Mouse (Mus musculus) embryo, embryonic 11 days (tissue): ENCODE measurements around the gene Nell2.

ENCODE experiments used
- DNase-seq: peaks from one replicate; pipeline ENCODE4 v3.0.0-alpha.2; 2015

Nell2 gene

GRCm38 (mm10) chr15:95334323-95335296 lies 193.7 kb downstream of the Nell2 start:
- DNase-seq = peak; percentile 14

- no peak for DNase-seq
Observed at GRCm38 (mm10) chr15:95333229-95333628, 195.1 kb downstream of the Nell2 start.

GRCm38 (mm10) chr15:95330926-95331325 lies 197.4 kb downstream of the Nell2 start:
- no peak for DNase-seq

GRCm38 (mm10) chr15:95322744-95323143 lies 205.6 kb downstream of the Nell2 start:
- no peak for DNase-seq

- DNase-seq = peak; percentile 3
Observed at GRCm38 (mm10) chr15:95316626-95317025, 211.7 kb downstream of the Nell2 start.

GRCm38 (mm10) chr15:95314808-95315145 lies 213.6 kb downstream of the Nell2 start:
- DNase-seq = no peak

GRCm38 (mm10) chr15:95314121-95314807 lies 214.1 kb downstream of the Nell2 start:
- peak; percentile 12 for DNase-seq

- DNase-seq = no peak
Observed at GRCm38 (mm10) chr15:95313286-95313685, 215.1 kb downstream of the Nell2 start.

GRCm38 (mm10) chr15:95304102-95304501 lies 224.3 kb downstream of the Nell2 start:
- DNase-seq = no peak

- DNase-seq = no peak
Observed at GRCm38 (mm10) chr15:95296561-95296960, 231.8 kb downstream of the Nell2 start.

GRCm38 (mm10) chr15:95289047-95289446 lies 239.3 kb downstream of the Nell2 start:
- DNase-seq = peak; percentile 30

- peak; percentile 30 for DNase-seq
Observed at GRCm38 (mm10) chr15:95285199-95285598, 243.2 kb downstream of the Nell2 start.

- DNase-seq = no peak
Observed at GRCm38 (mm10) chr15:95280986-95281385, 247.4 kb downstream of the Nell2 start.

- no peak for DNase-seq
Observed at GRCm38 (mm10) chr15:95278001-95278400, 250.4 kb downstream of the Nell2 start.

GRCm38 (mm10) chr15:95276556-95276955 lies 251.8 kb downstream of the Nell2 start:
- DNase-seq = no peak

- no peak for DNase-seq
Observed at GRCm38 (mm10) chr15:95275553-95275952, 252.8 kb downstream of the Nell2 start.

- no peak for DNase-seq
Observed at GRCm38 (mm10) chr15:95273236-95273635, 255.1 kb downstream of the Nell2 start.

GRCm38 (mm10) chr15:95272167-95272566 lies 256.2 kb downstream of the Nell2 start:
- no peak for DNase-seq

GRCm38 (mm10) chr15:95259671-95260450 lies 268.5 kb downstream of the Nell2 start:
- DNase-seq = no peak

- peak; percentile 9 for DNase-seq
Observed at GRCm38 (mm10) chr15:95257131-95257530, 271.2 kb downstream of the Nell2 start.

- DNase-seq = no peak
Observed at GRCm38 (mm10) chr15:95245516-95245915, 282.8 kb downstream of the Nell2 start.

- DNase-seq = no peak
Observed at GRCm38 (mm10) chr15:95243876-95244275, 284.5 kb downstream of the Nell2 start.

- no peak for DNase-seq
Observed at GRCm38 (mm10) chr15:95241161-95241560, 287.2 kb downstream of the Nell2 start.
